Mouse (Mus musculus): Measurements from ENCODE around the gene Gm49384. TPM values are rescaled to one million over a fixed set of nuclear protein-coding genes. Genes with fewer than 3 reads are reported as not detected.

The Gm49384 gene
- polyA plus RNA-seq (2014; fragmentation: Illumina TruSeq; extraction: RNeasy Lipid Tissue Mini Kit (QIAGEN cat#74804); ENCODE audit: low replicate concordance), result 13.1 TPM

DNA sequence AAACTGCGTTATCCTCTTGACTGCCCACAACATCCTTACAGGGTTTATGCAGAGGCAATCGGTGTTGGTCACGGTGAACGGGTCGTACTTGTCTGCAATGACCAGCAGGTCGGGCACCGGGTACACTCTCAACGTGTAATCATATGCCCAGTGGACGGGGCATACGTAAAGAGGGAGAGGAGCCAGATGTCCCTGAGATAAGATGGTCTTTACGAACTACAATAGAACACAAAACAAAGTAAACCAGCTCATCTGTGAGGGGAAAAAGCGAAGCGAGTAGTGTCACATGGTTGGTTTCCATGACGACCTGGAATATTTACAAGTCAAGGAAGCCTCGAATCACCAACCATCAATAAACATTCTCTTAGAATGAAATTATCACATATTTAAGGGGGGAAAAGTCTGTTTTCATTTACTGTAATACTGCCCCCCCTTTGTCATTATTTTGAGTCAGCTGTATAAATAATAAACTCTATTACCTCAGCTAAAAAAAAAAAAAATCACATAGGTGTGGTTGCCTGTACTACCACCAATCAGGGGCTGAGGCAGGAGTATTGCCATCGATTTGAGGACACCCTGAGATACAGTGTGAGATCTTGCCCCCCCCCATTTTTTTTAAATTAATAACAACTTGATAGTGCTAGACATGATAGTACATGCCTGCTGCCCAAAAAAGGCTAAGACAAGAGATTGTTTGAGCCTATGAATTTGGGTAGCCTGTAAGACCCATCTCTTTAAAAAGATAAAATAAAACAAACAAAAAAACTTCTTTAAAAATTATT lies at the start of gene Gm49384:
TSS of gene Gm49384 (minus strand) at position 216 of the 782 bp plus-strand sequence.

DNA sequence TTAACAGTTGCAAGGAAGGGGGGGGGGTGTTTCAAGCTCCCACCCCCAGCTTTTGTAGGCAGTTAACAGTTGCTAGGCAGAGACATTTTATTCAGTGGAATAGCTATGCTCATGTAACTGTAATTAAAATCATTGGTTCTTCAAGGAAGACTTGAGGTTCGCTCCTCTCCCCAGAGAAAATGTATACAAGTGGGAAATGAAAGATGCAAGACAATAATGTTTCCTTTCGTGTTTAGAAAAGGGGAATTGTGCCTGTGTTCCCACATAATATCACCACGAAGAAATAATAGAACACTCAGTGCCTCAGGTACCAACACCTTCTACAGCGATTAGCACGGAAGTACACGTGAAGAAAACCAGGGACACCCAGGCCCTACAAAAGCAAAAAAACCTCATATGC lies 36.8 kb upstream of the Gm49384 start, which contains the start of gene Klhdc1:
TSS of gene Klhdc1 (plus strand) at position 301 of the 400 bp plus-strand sequence.

DNA sequence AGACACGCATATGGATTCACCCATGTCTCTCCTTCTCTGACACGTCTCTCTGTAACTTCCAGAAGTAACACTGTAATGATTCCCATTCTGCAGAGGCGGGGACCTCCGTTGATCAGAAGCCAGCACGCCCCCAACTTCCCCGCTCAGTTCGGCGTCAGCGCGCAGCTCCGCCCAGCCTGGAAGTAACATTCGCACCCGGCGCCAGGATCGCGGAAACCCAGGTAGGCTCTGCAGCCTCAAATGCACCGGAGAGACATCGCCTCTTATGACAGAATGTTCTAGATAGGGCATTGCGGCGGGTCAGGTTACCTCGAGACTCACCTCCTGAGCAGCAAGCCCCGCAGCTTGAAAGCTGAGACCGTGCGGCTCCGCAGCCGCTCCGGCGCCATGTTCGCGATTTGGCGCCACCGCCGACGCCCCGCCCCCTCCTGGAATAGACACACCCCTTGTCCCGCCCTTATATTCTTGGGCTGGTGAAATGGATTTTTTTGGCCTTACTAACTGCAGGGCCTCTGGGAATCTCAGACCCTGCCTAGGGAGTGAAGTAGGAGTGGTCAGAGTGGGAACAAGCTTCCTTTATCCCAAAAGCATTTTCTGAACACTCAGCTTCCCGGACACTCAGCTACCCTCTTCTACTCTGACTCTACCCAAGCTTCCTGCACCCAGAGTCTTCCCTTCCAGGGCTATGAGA lies 23.9 kb upstream of the Gm49384 start, which contains the start of gene Pole2:
TSS of gene Pole2 (minus strand) at position 420 of the 691 bp plus-strand sequence.

DNA sequence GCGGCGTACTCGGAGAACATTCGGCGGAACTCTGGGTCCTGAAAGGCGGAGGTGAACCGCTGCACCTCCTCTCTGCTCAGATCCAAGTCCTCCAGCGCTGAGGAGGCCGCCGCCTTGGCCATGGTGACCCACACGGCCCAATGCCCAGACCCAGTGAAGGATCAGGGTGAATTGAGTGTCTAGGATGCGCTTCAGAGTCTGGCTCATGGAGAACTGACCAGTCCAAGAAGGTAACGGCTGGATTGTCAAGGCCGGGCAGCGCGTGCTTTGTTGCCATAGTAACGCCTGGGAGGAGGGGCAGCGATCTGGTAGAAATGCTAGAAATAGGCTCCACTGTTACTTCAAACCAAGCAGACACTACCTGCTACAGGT lies 5.9 kb downstream of the Gm49384 start, which contains the start of gene Dnaaf2:
TSS of gene Dnaaf2 (minus strand) at position 266 of the 372 bp plus-strand sequence.

DNA sequence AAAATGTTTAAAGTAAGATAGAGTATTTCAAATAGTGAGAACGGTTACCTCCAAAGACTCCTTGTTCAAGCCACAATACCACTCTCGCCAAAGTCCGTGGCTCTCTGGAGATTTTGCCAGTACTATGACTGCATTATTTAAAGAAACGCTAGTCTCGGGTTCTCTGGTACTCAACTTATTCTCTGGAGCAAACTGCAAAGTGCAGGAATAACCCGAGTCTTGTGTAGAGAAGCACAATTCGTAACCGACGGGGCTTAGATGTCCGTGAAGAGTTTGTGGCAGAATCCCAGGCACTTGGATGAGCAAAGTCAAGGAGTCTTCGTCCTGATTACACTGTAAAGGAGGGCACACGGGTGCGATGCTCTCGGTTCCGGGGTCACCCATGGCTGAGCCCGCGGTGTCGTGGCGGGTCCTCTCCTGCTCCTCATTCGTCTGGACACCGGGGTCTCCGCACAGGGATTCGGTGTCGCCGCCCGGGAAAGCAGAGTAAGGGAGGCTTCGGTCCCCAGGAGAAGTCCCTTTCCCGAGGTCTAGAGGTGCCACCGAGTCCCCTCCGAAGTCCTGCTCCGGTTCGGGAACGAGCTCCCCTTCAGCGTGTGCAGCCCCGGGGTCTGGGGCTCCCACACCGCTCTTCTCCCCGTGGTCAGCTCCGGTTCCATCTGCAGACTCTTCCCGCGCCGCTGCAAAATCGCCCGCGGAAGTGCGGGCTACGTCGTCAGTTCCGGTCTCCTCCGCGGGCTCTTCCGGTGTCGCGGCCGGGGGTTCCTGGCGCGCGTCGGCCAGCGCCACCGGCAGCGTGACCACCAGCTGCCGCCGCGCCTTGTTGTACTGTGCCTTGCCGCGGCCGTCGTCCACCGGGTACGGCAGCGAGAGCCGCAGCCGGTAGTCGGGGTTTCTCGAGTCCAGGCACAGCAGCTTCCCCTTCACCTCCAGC lies 7.4 kb downstream of the Gm49384 start, which contains the start of gene Gm49383:
TSS of gene Gm49383 (minus strand) at position 661 of the 934 bp plus-strand sequence.

DNA sequence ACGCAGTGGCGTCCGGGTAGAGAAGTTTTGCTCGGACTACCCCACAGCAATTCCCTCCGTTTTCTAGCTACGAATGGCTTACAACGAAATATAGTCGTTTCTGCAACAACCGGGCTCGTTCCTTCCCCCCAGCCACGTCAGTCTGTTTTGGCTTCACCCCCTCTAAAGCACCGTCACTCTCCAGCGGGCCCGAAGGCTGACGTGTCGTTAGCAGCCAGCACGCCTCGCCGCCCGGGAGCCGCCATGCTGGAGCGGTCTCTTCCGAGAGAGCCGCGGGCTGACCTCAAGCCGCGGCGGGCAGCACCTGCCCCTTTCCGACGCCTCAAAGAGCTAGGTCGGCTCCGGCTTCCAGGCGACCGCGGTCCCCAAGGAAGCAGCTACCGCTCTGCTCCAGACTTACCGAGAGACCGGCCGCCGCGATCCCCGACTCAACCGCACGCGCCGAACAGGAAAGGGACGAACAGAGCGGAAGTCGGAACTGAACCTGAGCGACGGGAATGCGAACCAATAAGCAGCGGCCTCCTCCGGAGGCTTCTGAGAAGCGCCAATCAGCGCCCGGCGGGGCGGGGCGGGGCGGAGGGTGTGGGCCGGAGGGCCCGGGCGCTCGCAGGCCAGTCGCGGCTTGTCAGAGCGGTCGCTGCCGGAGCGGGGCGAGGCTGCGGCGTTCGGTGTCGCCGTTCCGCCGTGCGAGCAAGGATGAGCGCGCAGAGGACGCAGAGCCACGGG lies 20.3 kb downstream of the Gm49384 start, which contains the start of the genes Rpl36al and Mgat2:
TSS of gene Rpl36al (minus strand) at position 501 of the 726 bp plus-strand sequence.
TSS of gene Mgat2 (plus strand) at position 575 of the 726 bp plus-strand sequence.

DNA sequence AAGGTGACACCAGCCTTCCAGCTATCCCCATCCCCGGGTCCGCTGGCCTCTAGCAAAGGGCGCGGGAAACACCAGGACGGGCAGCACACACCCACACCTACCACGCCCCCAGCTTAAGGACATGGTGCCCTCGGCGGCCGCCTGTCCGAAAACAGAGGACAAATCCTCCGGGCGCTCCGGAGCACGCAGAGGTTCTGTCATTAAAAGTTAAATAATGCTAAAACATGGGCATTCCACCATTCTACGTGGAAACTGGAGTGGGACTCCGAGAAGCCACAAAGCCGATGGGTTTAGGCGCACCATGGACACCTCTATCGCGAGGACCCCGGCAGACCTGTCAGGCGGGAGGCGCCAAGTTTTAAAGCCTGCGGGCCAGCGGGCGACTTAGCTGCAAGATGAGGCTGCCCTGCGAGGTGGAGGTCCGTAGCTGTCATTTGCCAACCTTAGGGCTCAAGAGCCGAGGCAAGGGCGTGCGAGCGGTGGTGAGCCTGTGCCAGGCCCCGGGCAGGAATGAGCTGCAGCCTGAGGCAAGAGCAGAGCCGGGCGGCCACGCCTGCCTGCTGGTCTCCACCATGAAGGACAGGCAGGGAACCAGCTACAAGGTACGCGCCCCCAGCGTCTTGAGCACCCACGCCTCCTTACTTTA lies 35.5 kb downstream of the Gm49384 start, which contains the start of gene Lrr1:
TSS of gene Lrr1 (plus strand) at position 354 of the 646 bp plus-strand sequence.

DNA sequence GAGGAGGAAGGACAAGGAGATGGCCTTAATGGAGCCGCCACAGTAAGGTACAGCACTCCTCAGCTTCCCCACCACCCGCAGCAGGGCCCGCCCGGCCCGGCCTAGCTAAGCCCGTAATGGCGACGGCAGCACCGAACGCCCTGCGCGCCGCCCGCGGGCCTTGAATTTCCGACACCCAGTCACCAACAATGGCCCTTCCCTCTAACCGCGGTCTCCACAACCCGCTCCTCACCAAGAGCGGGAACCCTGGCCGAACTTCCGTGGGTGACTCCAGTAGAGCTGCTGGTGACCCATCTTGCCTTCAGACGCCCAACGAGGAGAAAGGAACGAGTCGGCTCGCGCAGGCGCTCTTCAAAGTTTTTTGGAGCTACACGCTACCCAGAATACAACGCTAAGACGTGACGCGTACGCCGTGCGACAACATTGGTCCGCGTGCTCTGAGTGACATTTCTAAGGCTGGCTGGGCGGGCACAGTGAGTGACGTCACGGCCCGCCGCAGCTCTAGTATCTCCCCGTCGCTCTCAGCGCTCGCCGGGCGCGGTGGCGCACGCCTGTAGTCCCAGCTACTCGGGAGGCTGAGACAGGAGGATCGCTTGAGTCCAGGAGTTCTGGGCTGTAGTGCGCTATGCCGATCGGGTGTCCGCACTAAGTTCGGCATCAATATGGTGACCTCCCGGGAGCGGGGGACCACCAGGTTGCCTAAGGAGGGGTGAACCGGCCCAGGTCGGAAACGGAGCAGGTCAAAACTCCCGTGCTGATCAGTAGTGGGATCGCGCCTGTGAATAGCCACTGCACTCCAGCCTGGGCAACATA lies 45.1 kb downstream of the Gm49384 start, which contains the start of gene Rps29:
TSS of gene Rps29 (minus strand) at position 422 of the 813 bp plus-strand sequence.

Other genes starting within 250 kb of the Gm49384 start
- gene Rps29, start 45.1 kb downstream of the Gm49384 start, polyA plus RNA-seq (2014; fragmentation: Illumina TruSeq; extraction: RNeasy Lipid Tissue Mini Kit (QIAGEN cat#74804); ENCODE audit: low replicate concordance), result 40.1 TPM
- gene Lrr1, start 35.5 kb downstream of the Gm49384 start, polyA plus RNA-seq (2014; fragmentation: Illumina TruSeq; extraction: RNeasy Lipid Tissue Mini Kit (QIAGEN cat#74804); ENCODE audit: low replicate concordance), result 5.9 TPM
- 92.1 TPM for gene Rpl36al, start 20.2 kb downstream of the Gm49384 start, polyA plus RNA-seq (2014; fragmentation: Illumina TruSeq; extraction: RNeasy Lipid Tissue Mini Kit (QIAGEN cat#74804); ENCODE audit: low replicate concordance)
- gene Mgat2, start 20.1 kb downstream of the Gm49384 start, polyA plus RNA-seq (2014; fragmentation: Illumina TruSeq; extraction: RNeasy Lipid Tissue Mini Kit (QIAGEN cat#74804); ENCODE audit: low replicate concordance), result 172 TPM
- gene Gm49383, start 7.2 kb downstream of the Gm49384 start, polyA plus RNA-seq (2014; fragmentation: Illumina TruSeq; extraction: RNeasy Lipid Tissue Mini Kit (QIAGEN cat#74804); ENCODE audit: low replicate concordance), result 2.0 TPM
- 1.4 TPM for gene Dnaaf2, start 5.8 kb downstream of the Gm49384 start, polyA plus RNA-seq (2014; fragmentation: Illumina TruSeq; extraction: RNeasy Lipid Tissue Mini Kit (QIAGEN cat#74804); ENCODE audit: low replicate concordance)
- 7.4 TPM for gene Pole2, start 23.9 kb upstream of the Gm49384 start, polyA plus RNA-seq (2014; fragmentation: Illumina TruSeq; extraction: RNeasy Lipid Tissue Mini Kit (QIAGEN cat#74804); ENCODE audit: low replicate concordance)
- 3.2 TPM for gene Klhdc1, start 36.9 kb upstream of the Gm49384 start, polyA plus RNA-seq (2014; fragmentation: Illumina TruSeq; extraction: RNeasy Lipid Tissue Mini Kit (QIAGEN cat#74804); ENCODE audit: low replicate concordance)
- 50.6 TPM for gene Klhdc2, start 92.4 kb upstream of the Gm49384 start, polyA plus RNA-seq (2014; fragmentation: Illumina TruSeq; extraction: RNeasy Lipid Tissue Mini Kit (QIAGEN cat#74804); ENCODE audit: low replicate concordance)
- gene Nemf, start 152.9 kb upstream of the Gm49384 start, polyA plus RNA-seq (2014; fragmentation: Illumina TruSeq; extraction: RNeasy Lipid Tissue Mini Kit (QIAGEN cat#74804); ENCODE audit: low replicate concordance), result 110 TPM
- 137 TPM for gene Arf6, start 167.9 kb upstream of the Gm49384 start, polyA plus RNA-seq (2014; fragmentation: Illumina TruSeq; extraction: RNeasy Lipid Tissue Mini Kit (QIAGEN cat#74804); ENCODE audit: low replicate concordance)
- not detected for gene Gm9887, start 168.2 kb upstream of the Gm49384 start, polyA plus RNA-seq (2014; fragmentation: Illumina TruSeq; extraction: RNeasy Lipid Tissue Mini Kit (QIAGEN cat#74804); ENCODE audit: low replicate concordance)

All from small intestine, adult 10 weeks (tissue).